Mouse (Mus musculus): Measurements from ENCODE around the gene Lsm4. TPM values are rescaled to one million over a fixed set of nuclear protein-coding genes. Genes with fewer than 3 reads are reported as not detected.

The Lsm4 gene
- polyA plus RNA-seq, 1 experiment from 2014 or later: 143 TPM

GRCm38 (mm10) chr8:70689892-70690390, 16.9 kb downstream of the Lsm4 start:
- 75% methylated on average over 5 of the region's 5 CpGs for WGBS
- H3K4me3 ChIP-seq (ENCODE audit: low read depth, low read length): no peak overlapping the region
- peaks cover 10% of the 10 kb centered on the region for H3K4me1 ChIP-seq (ENCODE audit: control insufficient read depth, insufficient read depth, low read length)
- H3K9ac ChIP-seq (ENCODE audit: low read depth, low read length): no peak overlapping the region
- no peaks in the 10 kb centered on the region for H3K36me3 ChIP-seq (ENCODE audit: control insufficient read depth, insufficient read depth, low read length)
- no peak overlapping the region for H3K27ac ChIP-seq (ENCODE audit: low read length)
- H3K27me3 ChIP-seq (ENCODE audit: control insufficient read depth, insufficient read depth, low read depth, low read length): no peaks in the 10 kb centered on the region
- no peak for ATAC-seq
- H3K4me2 ChIP-seq (ENCODE audit: low read length): no peak overlapping the region
- no peaks in the 10 kb centered on the region for H3K9me3 ChIP-seq (replicated peaks; ENCODE audit: control insufficient read depth, low read length, poor library complexity, severe bottlenecking)

GRCm38 (mm10) chr8:70691230-70691629, 18.2 kb downstream of the Lsm4 start:
- no peak for ATAC-seq
- Histone ChIP-seq H3K36me3 (ENCODE audit: control insufficient read depth, insufficient read depth, low read length) (no peaks in the 10 kb centered on the region), H3K27me3 (ENCODE audit: control insufficient read depth, insufficient read depth, low read depth, low read length) (no peaks in the 10 kb centered on the region; the same call in 1 of the 2 replicates), H3K4me2 (ENCODE audit: low read length) (peak overlapping the region; percentile 65), H3K9me3 (replicated peaks; ENCODE audit: control insufficient read depth, low read length, poor library complexity, severe bottlenecking) (no peaks in the 10 kb centered on the region), H3K9ac (ENCODE audit: low read depth, low read length) (peak overlapping the region; percentile 60), H3K4me1 (ENCODE audit: control insufficient read depth, insufficient read depth, low read length) (peaks cover 10% of the 10 kb centered on the region), H3K27ac (ENCODE audit: low read length) (no peak overlapping the region), H3K4me3 (ENCODE audit: low read depth, low read length) (peak overlapping the region; percentile 32)
- WGBS: 54% methylated on average over 4 of the region's 4 CpGs

- Histone ChIP-seq H3K36me3 (ENCODE audit: control insufficient read depth, insufficient read depth, low read length) (no peaks in the 10 kb centered on the region), H3K9ac (ENCODE audit: low read depth, low read length) (peak overlapping the region; percentile 60), H3K27me3 (ENCODE audit: control insufficient read depth, insufficient read depth, low read depth, low read length) (no peaks in the 10 kb centered on the region; the same call in 1 of the 2 replicates), H3K27ac (ENCODE audit: low read length) (0 out of 2 replicates have a peak overlapping the region, but pooled peaks have one; percentile 15), H3K4me1 (ENCODE audit: control insufficient read depth, insufficient read depth, low read length) (peaks cover 14% of the 10 kb centered on the region), H3K4me2 (ENCODE audit: low read length) (peak overlapping the region; percentile 65), H3K4me3 (ENCODE audit: low read depth, low read length) (peak overlapping the region; percentile 32), H3K9me3 (replicated peaks; ENCODE audit: control insufficient read depth, low read length, poor library complexity, severe bottlenecking) (no peaks in the 10 kb centered on the region)
- peak; percentile 26 for ATAC-seq
- 0% methylated on average over 16 of the region's 20 CpGs for WGBS
Measured at GRCm38 (mm10) chr8:70691727-70692231, 18.7 kb downstream of the Lsm4 start.

- 86% methylated on average over 5 of the region's 5 CpGs for WGBS
- H3K27ac ChIP-seq (ENCODE audit: low read length): no peak overlapping the region
- ATAC-seq: no peak
- H3K4me3 ChIP-seq (ENCODE audit: low read depth, low read length): no peak overlapping the region
- no peaks in the 10 kb centered on the region for H3K36me3 ChIP-seq (ENCODE audit: control insufficient read depth, insufficient read depth, low read length)
- no peaks in the 10 kb centered on the region; the same call in 1 of the 2 replicates for H3K27me3 ChIP-seq (ENCODE audit: control insufficient read depth, insufficient read depth, low read depth, low read length)
- H3K4me2 ChIP-seq (ENCODE audit: low read length): no peak overlapping the region
- no peaks in the 10 kb centered on the region for H3K9me3 ChIP-seq (replicated peaks; ENCODE audit: control insufficient read depth, low read length, poor library complexity, severe bottlenecking)
- no peak overlapping the region for H3K9ac ChIP-seq (ENCODE audit: low read depth, low read length)
- H3K4me1 ChIP-seq (ENCODE audit: control insufficient read depth, insufficient read depth, low read length): peaks cover 28% of the 10 kb centered on the region
Measured at GRCm38 (mm10) chr8:70693636-70694035, 20.6 kb downstream of the Lsm4 start.

GRCm38 (mm10) chr8:70695318-70696018, 22.4 kb downstream of the Lsm4 start:
- no peak for ATAC-seq
- H3K27me3 ChIP-seq (ENCODE audit: control insufficient read depth, insufficient read depth, low read depth, low read length): no peaks in the 10 kb centered on the region; the same call in 1 of the 2 replicates
- no peak overlapping the region for H3K4me3 ChIP-seq (ENCODE audit: low read depth, low read length)
- H3K9ac ChIP-seq (ENCODE audit: low read depth, low read length): no peak overlapping the region
- H3K9me3 ChIP-seq (replicated peaks; ENCODE audit: control insufficient read depth, low read length, poor library complexity, severe bottlenecking): no peaks in the 10 kb centered on the region
- H3K4me1 ChIP-seq (ENCODE audit: control insufficient read depth, insufficient read depth, low read length): peaks cover 28% of the 10 kb centered on the region
- H3K36me3 ChIP-seq (ENCODE audit: control insufficient read depth, insufficient read depth, low read length): no peaks in the 10 kb centered on the region
- whole genome bisulfite sequencing: 37% methylated on average over 31 of the region's 32 CpGs
- no peak overlapping the region for H3K27ac ChIP-seq (ENCODE audit: low read length)
- H3K4me2 ChIP-seq (ENCODE audit: low read length): no peak overlapping the region

- peaks cover 31% of the 10 kb centered on the region for H3K4me1 ChIP-seq (ENCODE audit: control insufficient read depth, insufficient read depth, low read length)
- no peaks in the 10 kb centered on the region; the same call in 1 of the 2 replicates for H3K27me3 ChIP-seq (ENCODE audit: control insufficient read depth, insufficient read depth, low read depth, low read length)
- 6% methylated on average over 31 of the region's 31 CpGs for WGBS
- peak overlapping the region; percentile 47 for H3K9ac ChIP-seq (ENCODE audit: low read depth, low read length)
- peak overlapping the region; percentile 1; the same call in 1 of the 2 replicates for H3K4me3 ChIP-seq (ENCODE audit: low read depth, low read length)
- no peak for ATAC-seq
- H3K36me3 ChIP-seq (ENCODE audit: control insufficient read depth, insufficient read depth, low read length): no peaks in the 10 kb centered on the region
- H3K9me3 ChIP-seq (replicated peaks; ENCODE audit: control insufficient read depth, low read length, poor library complexity, severe bottlenecking): no peaks in the 10 kb centered on the region
- peak overlapping the region; percentile 34; the same call in 1 of the 2 replicates for H3K27ac ChIP-seq (ENCODE audit: low read length)
- peak overlapping the region; percentile 58 for H3K4me2 ChIP-seq (ENCODE audit: low read length)
Measured at GRCm38 (mm10) chr8:70696019-70696885, 23.2 kb downstream of the Lsm4 start.

GRCm38 (mm10) chr8:70696946-70697345, 23.9 kb downstream of the Lsm4 start:
- Histone ChIP-seq H3K36me3 (ENCODE audit: control insufficient read depth, insufficient read depth, low read length) (no peaks in the 10 kb centered on the region), H3K4me1 (ENCODE audit: control insufficient read depth, insufficient read depth, low read length) (peaks cover 31% of the 10 kb centered on the region), H3K4me2 (ENCODE audit: low read length) (peak overlapping the region; percentile 58), H3K9me3 (replicated peaks; ENCODE audit: control insufficient read depth, low read length, poor library complexity, severe bottlenecking) (no peaks in the 10 kb centered on the region), H3K27ac (ENCODE audit: low read length) (peak overlapping the region; percentile 34; the same call in 1 of the 2 replicates), H3K4me3 (ENCODE audit: low read depth, low read length) (peak overlapping the region; percentile 1; the same call in 1 of the 2 replicates), H3K27me3 (ENCODE audit: control insufficient read depth, insufficient read depth, low read depth, low read length) (no peaks in the 10 kb centered on the region; the same call in 1 of the 2 replicates), H3K9ac (ENCODE audit: low read depth, low read length) (peak overlapping the region; percentile 47)
- 39% methylated on average over 4 of the region's 4 CpGs for WGBS
- ATAC-seq: no peak

- H3K9me3 ChIP-seq (replicated peaks; ENCODE audit: control insufficient read depth, low read length, poor library complexity, severe bottlenecking): no peaks in the 10 kb centered on the region
- WGBS: 76% methylated on average over 12 of the region's 12 CpGs
- ATAC-seq: no peak
- H3K4me1 ChIP-seq (ENCODE audit: control insufficient read depth, insufficient read depth, low read length): peaks cover 34% of the 10 kb centered on the region
- H3K36me3 ChIP-seq (ENCODE audit: control insufficient read depth, insufficient read depth, low read length): no peaks in the 10 kb centered on the region
- peak overlapping the region; percentile 98 for H3K4me3 ChIP-seq (ENCODE audit: low read depth, low read length)
- peak overlapping the region; percentile 99 for H3K27ac ChIP-seq (ENCODE audit: low read length)
- no peaks in the 10 kb centered on the region; the same call in 1 of the 2 replicates for H3K27me3 ChIP-seq (ENCODE audit: control insufficient read depth, insufficient read depth, low read depth, low read length)
- peak overlapping the region; percentile 85 for H3K4me2 ChIP-seq (ENCODE audit: low read length)
- peak overlapping the region; percentile 72 for H3K9ac ChIP-seq (ENCODE audit: low read depth, low read length)
Measured at GRCm38 (mm10) chr8:70697366-70698250, 24.6 kb downstream of the Lsm4 start.

Data from midbrain, embryonic 16.5 days (tissue).